Mouse (Mus musculus) embryonic facial prominence, embryonic 13.5 days (tissue): ENCODE data around the gene Slc22a5. TPM values are rescaled to one million over a fixed set of nuclear protein-coding genes. Genes with fewer than 3 reads are reported as not detected.
A peak's percentile ranks its signal among the peaks of the same experiment; 100 is the strongest.

ENCODE experiments used
- ATAC-seq: fragments of 200-750 bp; cut with Nextera tagmentation; 2 replicates; pipeline ENCODE4 v1.8.0; 2017; ENCODE audit warnings: low read depth; ENCODE audit not compliant: insufficient number of reproducible peaks, insufficient read depth, low FRiP score, low TSS enrichment
- H3K27ac ChIP-seq: fragments of 300-500 bp; sonication (generic); 2 replicates; pipeline ENCODE4 v1.5.1; 2015; ENCODE audit warnings: moderate library complexity, mild to moderate bottlenecking, inconsistent platforms
- H3K27me3 ChIP-seq: fragments of 300-500 bp; sonication (generic); 2 replicates; pipeline ENCODE4 v1.6.1; 2015; ENCODE audit warnings: mild to moderate bottlenecking, inconsistent platforms
- H3K36me3 ChIP-seq: fragments of 300-500 bp; sonication (generic); 2 replicates; pipeline ENCODE4 v1.6.1; 2015; ENCODE audit warnings: mild to moderate bottlenecking, inconsistent platforms
- H3K4me1 ChIP-seq: fragments of 300-500 bp; sonication (generic); 2 replicates; pipeline ENCODE4 v1.6.1; 2015; ENCODE audit warnings: inconsistent platforms
- H3K4me2 ChIP-seq: fragments of 300-500 bp; sonication (generic); 2 replicates; pipeline ENCODE4 v1.6.1; 2015; ENCODE audit warnings: moderate library complexity, mild to moderate bottlenecking, inconsistent platforms
- H3K4me3 ChIP-seq: fragments of 300-500 bp; sonication (generic); 2 replicates; pipeline ENCODE4 v1.5.1; 2015; ENCODE audit warnings: mild to moderate bottlenecking, inconsistent platforms
- H3K9ac ChIP-seq: fragments of 300-500 bp; sonication (generic); 2 replicates; pipeline ENCODE4 v1.6.1; 2015; ENCODE audit warnings: mild to moderate bottlenecking, inconsistent platforms
- H3K9me3 ChIP-seq: fragments of 300-500 bp; sonication (generic); 2 replicates; pipeline ENCODE4 v1.6.1; 2016; ENCODE audit warnings: inconsistent platforms
- whole genome bisulfite sequencing: fragments of 180-500 bp; shearing (Covaris S2); methylation state at CpG from one replicate; pipeline ENCODE4 v1.1.7; 2015; ENCODE audit warnings: mixed read lengths; 5-methylcytosine and 5-hydroxymethylcytosine counted together
- polyA plus RNA-seq: library from polyadenylated mRNA; unstranded; fragments of >200 nt; fragmentation: Nextera tagmentation; extraction: Ambion mirVana; gene quantifications from 2 replicates; pipeline ENCODE4 v1.2.1, GENCODE M21; 2015

The Slc22a5 gene
- polyA plus RNA-seq, 1 experiment from 2014 or later: 8.9 TPM

DNA sequence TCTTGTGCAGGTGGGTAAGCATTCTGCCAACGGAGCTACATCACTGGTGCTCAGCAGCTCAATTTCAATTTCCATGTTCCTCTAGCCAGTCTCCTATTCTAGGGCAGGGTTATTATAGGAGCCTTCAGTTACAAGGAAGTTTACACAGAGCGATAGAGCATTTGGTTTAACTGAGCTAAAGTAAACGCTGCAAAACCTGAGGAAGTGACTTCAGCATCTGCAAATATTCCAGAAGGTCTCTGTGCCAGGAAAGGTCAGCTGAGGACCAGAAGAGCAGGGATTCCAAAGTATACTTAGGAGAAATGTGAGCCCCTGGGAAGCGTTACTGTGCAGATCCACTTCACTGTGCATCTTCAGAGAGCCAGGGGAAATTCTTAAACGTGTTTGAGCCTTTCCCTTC is 37.8 kb downstream of the Slc22a5 start:
- no peak for ATAC-seq

GRCm38 (mm10) chr11:53851795-53852194 is 39.7 kb downstream of the Slc22a5 start:
- H3K4me1 ChIP-seq: peaks cover 5% of the 10 kb centered on the region
- no peak overlapping the region for H3K4me2 ChIP-seq
- H3K9me3 ChIP-seq: no peaks in the 10 kb centered on the region
- H3K9ac ChIP-seq: no peak overlapping the region
- 37% methylated on average over 5 of the region's 5 CpGs for WGBS
- H3K36me3 ChIP-seq: no peaks in the 10 kb centered on the region
- no peaks in the 10 kb centered on the region for H3K27me3 ChIP-seq
- no peak for ATAC-seq
- no peak overlapping the region for H3K4me3 ChIP-seq
- H3K27ac ChIP-seq: no peak overlapping the region

More for the DNA sequence above, 37.8 kb downstream of the Slc22a5 start:
- no peaks in the 10 kb centered on the region for H3K36me3 ChIP-seq
- no peak overlapping the region for H3K9ac ChIP-seq
- peaks cover 8% of the 10 kb centered on the region; the same call in 1 of the 2 replicates for H3K27me3 ChIP-seq
- no peaks in the 10 kb centered on the region for H3K9me3 ChIP-seq
- no peak overlapping the region for H3K4me3 ChIP-seq
- no peak overlapping the region for H3K4me2 ChIP-seq
- no peak overlapping the region for H3K27ac ChIP-seq
- H3K4me1 ChIP-seq: peaks cover 5% of the 10 kb centered on the region
- WGBS: 31% methylated on average over 5 of the region's 5 CpGs

- Histone ChIP-seq H3K27me3 (no peaks in the 10 kb centered on the region), H3K4me1 (peaks cover 5% of the 10 kb centered on the region), H3K36me3 (no peaks in the 10 kb centered on the region), H3K9me3 (no peaks in the 10 kb centered on the region), H3K9ac (0 out of 2 replicates have a peak overlapping the region, but pooled peaks have one; percentile 27), H3K27ac (no peak overlapping the region), H3K4me2 (peak overlapping the region; percentile 16), H3K4me3 (0 out of 2 replicates have a peak overlapping the region, but pooled peaks have one; percentile 3)
- 21% methylated on average over 9 of the region's 9 CpGs for WGBS
- peak; percentile 64; the same call in 1 of the 2 replicates for ATAC-seq
These were observed 41.7 kb downstream of the Slc22a5 start for GRCm38 (mm10) chr11:53849588-53850320.

- Histone ChIP-seq H3K4me1 (peaks cover 10% of the 10 kb centered on the region), H3K4me2 (no peak overlapping the region), H3K4me3 (no peak overlapping the region), H3K27me3 (no peaks in the 10 kb centered on the region), H3K9me3 (no peaks in the 10 kb centered on the region), H3K36me3 (no peaks in the 10 kb centered on the region), H3K9ac (no peak overlapping the region), H3K27ac (no peak overlapping the region)
- ATAC-seq: no peak
- 67% methylated on average over 6 of the region's 6 CpGs for WGBS
These were observed 45.8 kb downstream of the Slc22a5 start for GRCm38 (mm10) chr11:53845680-53846079.

GRCm38 (mm10) chr11:53843106-53843505 is 48.4 kb downstream of the Slc22a5 start:
- no peak overlapping the region for H3K27ac ChIP-seq
- H3K4me3 ChIP-seq: no peak overlapping the region
- no peak for ATAC-seq
- no peaks in the 10 kb centered on the region for H3K36me3 ChIP-seq
- 26% methylated on average over 10 of the region's 10 CpGs for WGBS
- no peaks in the 10 kb centered on the region for H3K9me3 ChIP-seq
- H3K4me1 ChIP-seq: peaks cover 12% of the 10 kb centered on the region
- H3K4me2 ChIP-seq: no peak overlapping the region
- no peaks in the 10 kb centered on the region for H3K27me3 ChIP-seq
- no peak overlapping the region for H3K9ac ChIP-seq

DNA sequence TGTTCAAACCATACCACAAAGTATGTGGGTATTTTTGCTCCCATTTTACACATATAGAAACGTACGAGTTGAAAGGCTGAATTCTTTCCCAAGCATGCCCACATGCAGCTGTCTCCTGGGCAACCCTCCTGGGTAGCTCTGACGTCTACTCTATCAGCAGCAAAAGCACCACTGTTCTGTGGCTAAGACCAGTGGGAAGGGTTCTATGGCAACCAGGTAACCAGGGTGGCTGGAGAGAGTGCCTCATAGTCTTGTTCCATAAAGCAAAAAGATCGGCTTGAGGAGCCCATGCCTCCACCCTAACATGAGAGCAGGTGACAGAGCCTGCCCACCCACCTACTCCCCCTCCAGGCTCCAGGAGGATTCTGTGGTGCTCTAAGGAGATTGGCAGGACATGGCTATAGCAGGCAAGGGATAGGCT is 49.3 kb downstream of the Slc22a5 start:
- no peak for ATAC-seq
- WGBS: 57% methylated on average over 4 of the region's 4 CpGs
- no peak overlapping the region for H3K4me2 ChIP-seq

DNA sequence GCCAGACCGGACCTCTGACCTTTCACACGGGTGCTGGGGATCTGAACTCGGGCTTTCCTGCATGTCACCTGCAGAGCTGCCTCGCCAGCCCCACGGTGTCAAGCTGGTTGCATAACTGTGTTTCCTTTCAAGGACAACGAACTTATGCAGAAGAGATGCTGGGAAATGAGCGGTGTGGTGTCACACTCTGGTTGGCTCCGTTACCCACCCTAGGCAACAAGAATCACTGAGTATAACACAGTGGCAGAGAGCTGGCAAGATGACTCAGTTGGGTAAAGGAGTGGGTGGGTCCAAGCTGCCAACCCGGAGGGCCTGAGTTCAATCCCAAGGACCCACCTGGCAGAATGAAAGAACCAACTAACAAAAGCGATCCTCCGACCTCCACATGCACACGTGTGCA is 49.9 kb downstream of the Slc22a5 start:
- Histone ChIP-seq H3K4me2 (no peak overlapping the region), H3K27ac (no peak overlapping the region), H3K27me3 (no peaks in the 10 kb centered on the region), H3K9me3 (no peaks in the 10 kb centered on the region), H3K4me1 (peaks cover 12% of the 10 kb centered on the region), H3K9ac (no peak overlapping the region), H3K4me3 (no peak overlapping the region), H3K36me3 (no peaks in the 10 kb centered on the region)
- no peak for ATAC-seq
- WGBS: 82% methylated on average over 12 of the region's 12 CpGs

More for the DNA sequence above, 49.3 kb downstream of the Slc22a5 start:
- no peaks in the 10 kb centered on the region for H3K36me3 ChIP-seq
- peaks cover 12% of the 10 kb centered on the region for H3K4me1 ChIP-seq
- H3K4me3 ChIP-seq: no peak overlapping the region
- H3K27me3 ChIP-seq: no peaks in the 10 kb centered on the region
- no peaks in the 10 kb centered on the region for H3K9me3 ChIP-seq
- no peak overlapping the region for H3K27ac ChIP-seq
- no peak overlapping the region for H3K9ac ChIP-seq

- no peaks in the 10 kb centered on the region for H3K36me3 ChIP-seq
- peaks cover 12% of the 10 kb centered on the region for H3K4me1 ChIP-seq
- H3K9me3 ChIP-seq: no peaks in the 10 kb centered on the region
- H3K4me2 ChIP-seq: no peak overlapping the region
- H3K9ac ChIP-seq: no peak overlapping the region
- ATAC-seq: no peak
- 44% methylated on average over 8 of the region's 8 CpGs for WGBS
- H3K27ac ChIP-seq: no peak overlapping the region
- H3K4me3 ChIP-seq: no peak overlapping the region
- H3K27me3 ChIP-seq: no peaks in the 10 kb centered on the region
These were observed 51.5 kb downstream of the Slc22a5 start for GRCm38 (mm10) chr11:53839663-53840642.

DNA sequence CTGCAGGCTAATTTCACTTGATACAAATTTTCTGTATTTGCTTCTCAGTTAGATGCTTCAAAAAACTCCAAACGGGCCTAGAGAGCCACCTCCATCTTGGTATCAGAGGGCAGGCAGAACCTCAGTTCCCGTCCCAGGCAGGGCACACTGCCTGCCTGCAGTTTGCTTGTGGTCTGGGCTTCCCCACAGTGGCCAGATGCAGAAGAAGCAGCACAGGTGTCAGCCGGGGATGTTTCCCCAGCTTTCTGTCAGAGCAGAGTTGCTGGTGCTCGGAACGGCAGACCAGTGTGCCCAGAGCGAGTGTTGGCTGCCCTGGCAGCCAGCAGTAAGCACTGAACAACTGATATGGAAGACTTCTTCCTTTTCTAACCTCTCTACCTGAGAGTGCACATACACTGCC is 52.3 kb downstream of the Slc22a5 start:
- no peaks in the 10 kb centered on the region for H3K9me3 ChIP-seq
- ATAC-seq: no peak
- no peaks in the 10 kb centered on the region for H3K36me3 ChIP-seq
- no peak overlapping the region for H3K4me3 ChIP-seq
- H3K9ac ChIP-seq: no peak overlapping the region
- H3K27ac ChIP-seq: no peak overlapping the region
- 83% methylated on average over 6 of the region's 6 CpGs for WGBS
- no peaks in the 10 kb centered on the region for H3K27me3 ChIP-seq
- H3K4me1 ChIP-seq: peaks cover 12% of the 10 kb centered on the region
- no peak overlapping the region for H3K4me2 ChIP-seq

GRCm38 (mm10) chr11:53837731-53838130 is 53.7 kb downstream of the Slc22a5 start:
- no peak for ATAC-seq
- Histone ChIP-seq H3K9me3 (no peaks in the 10 kb centered on the region), H3K27ac (no peak overlapping the region), H3K4me2 (no peak overlapping the region), H3K9ac (no peak overlapping the region), H3K36me3 (no peaks in the 10 kb centered on the region), H3K27me3 (no peaks in the 10 kb centered on the region), H3K4me3 (no peak overlapping the region), H3K4me1 (peaks cover 7% of the 10 kb centered on the region; the same call in 1 of the 2 replicates)
- WGBS: 89% methylated on average over 5 of the region's 5 CpGs

DNA sequence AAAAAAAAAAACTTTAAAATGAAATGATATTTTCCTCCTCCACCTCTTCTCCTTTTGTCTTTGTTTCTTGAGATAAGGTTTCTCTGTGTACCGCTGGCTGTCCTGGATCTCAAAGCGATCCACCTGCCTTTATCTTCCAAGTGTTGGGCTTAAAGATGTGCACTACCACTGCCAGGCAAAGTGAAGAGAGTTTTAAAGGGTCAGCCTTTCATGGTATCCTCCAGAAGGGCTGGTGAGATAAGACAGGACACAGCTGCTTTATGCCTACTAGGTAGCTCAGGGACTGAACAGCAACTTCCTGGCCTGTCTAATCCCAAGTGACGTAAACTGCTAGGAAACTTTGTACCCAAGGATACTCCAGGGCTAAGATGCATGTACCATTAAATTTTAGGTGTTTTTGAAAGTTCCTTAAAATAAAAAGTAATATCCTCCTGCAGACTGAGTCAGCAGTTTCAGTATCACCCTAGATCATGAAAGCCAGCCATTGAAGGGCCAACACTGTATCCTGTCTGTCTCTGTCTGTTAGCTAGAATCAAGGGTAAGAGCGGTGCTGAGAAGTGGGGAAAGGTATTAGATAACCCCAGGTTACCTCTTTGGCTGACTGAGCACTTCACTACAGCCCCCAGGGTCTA is 56.0 kb downstream of the Slc22a5 start:
- 84% methylated on average over 4 of the region's 4 CpGs for WGBS
- no peak overlapping the region for H3K4me3 ChIP-seq
- no peak for ATAC-seq
- H3K36me3 ChIP-seq: no peaks in the 10 kb centered on the region
- no peaks in the 10 kb centered on the region for H3K27me3 ChIP-seq
- H3K4me2 ChIP-seq: no peak overlapping the region
- H3K27ac ChIP-seq: no peak overlapping the region
- H3K9ac ChIP-seq: no peak overlapping the region
- H3K4me1 ChIP-seq: peaks cover 7% of the 10 kb centered on the region; the same call in 1 of the 2 replicates
- H3K9me3 ChIP-seq: no peaks in the 10 kb centered on the region
